Mouse (Mus musculus) kidney, adult 18-20 months (tissue): ENCODE data around the gene Rag2.
A peak's percentile ranks its signal among the peaks of the same experiment; 100 is the strongest.

Experiments
- DNase-seq: peaks from one replicate; pipeline ENCODE4 v3.0.0; 2021

The Rag2 gene

DNA sequence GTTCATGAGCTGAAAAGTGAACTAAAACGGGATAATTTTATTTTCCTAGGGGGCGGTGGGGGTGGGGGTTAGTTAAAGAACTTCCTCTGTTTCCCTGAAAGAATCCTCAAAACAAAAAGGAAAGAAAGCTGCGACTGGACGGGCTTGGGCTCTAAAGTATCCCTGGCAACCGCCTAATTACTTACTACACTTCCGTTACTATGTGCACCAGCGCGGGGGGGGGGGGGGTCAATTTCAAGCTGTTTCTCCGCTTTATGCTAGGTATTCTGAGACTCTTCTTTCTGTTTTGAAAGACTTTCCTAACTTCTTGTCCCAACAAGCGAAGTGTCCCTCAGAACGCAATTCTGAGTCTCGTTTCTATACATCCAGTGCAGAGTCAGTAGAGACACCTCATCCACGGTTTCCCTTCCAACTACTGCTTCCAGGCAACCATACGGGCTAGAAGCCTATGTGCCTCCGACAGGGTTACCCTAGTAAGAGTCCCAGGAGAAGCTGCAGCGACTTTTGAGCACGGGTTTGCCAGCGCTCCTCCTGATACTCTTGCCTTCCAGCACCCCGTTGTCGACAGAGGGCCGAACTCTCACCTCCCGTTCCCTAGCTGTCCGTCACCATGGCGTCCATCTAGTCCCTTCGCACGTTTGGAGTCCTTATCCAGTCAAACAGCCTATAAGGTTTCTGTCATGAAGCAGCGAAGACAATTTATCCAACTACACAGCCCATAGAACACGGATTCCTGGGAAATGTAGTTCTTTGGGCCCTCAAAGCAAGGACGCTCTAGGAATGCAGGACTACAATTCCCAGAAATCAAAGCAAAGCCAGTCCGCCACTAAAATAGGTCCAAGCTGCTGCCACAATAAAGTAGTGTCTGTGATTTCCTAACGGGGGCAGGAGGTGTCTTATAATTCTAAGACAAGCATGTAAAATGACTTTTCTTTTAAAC is 4.0 kb downstream of the Rag2 start:
- peak; percentile 90 for DNase-seq

- DNase-seq = no peak
Measured at GRCm38 (mm10) chr2:101638979-101639839, 14.7 kb downstream of the Rag2 start.

DNA sequence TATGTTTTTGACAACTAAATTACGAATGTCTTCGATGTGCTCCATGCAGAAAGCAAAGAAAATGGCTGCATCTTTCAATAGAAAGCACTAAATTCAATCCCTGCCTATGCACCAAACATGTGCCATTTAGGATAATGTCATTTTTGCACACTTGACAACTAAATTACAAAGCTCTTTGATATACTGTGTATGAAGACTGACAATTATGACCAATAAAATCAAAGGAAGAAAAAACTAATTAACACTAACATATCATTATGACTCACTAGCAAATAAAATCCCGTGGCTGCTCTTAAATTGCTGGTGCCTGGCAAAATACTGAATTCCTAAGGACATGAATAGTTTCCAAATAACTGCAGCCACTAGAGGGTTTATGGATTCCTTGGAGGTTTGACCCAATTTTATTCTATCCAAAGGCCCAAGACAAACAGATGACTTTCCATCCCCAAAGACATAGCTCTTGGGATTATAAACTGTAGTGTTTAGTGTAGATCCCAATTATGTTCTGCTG is 15.4 kb downstream of the Rag2 start:
- DNase-seq = no peak

GRCm38 (mm10) chr2:101645841-101646240 is 21.3 kb downstream of the Rag2 start:
- DNase-seq = no peak

GRCm38 (mm10) chr2:101648361-101648760 is 23.8 kb downstream of the Rag2 start:
- no peak for DNase-seq

GRCm38 (mm10) chr2:101649114-101649671 is 24.7 kb downstream of the Rag2 start, which contains the start of the genes Rag1 and B230118H07Rik:
Gene Rag1 (minus strand): TSS chr2:101649501.
Gene B230118H07Rik (minus strand): TSS chr2:101649532.
- DNase-seq = no peak

GRCm38 (mm10) chr2:101650446-101650845 is 25.9 kb downstream of the Rag2 start:
- no peak for DNase-seq

- no peak for DNase-seq
Measured at GRCm38 (mm10) chr2:101652204-101652920, 27.8 kb downstream of the Rag2 start.

- peak; percentile 80 for DNase-seq
Measured at GRCm38 (mm10) chr2:101652921-101653597, 28.5 kb downstream of the Rag2 start.

GRCm38 (mm10) chr2:101660536-101660935 is 36.0 kb downstream of the Rag2 start:
- DNase-seq = no peak

GRCm38 (mm10) chr2:101665058-101665702 is 40.7 kb downstream of the Rag2 start:
- DNase-seq = peak; percentile 77

DNA sequence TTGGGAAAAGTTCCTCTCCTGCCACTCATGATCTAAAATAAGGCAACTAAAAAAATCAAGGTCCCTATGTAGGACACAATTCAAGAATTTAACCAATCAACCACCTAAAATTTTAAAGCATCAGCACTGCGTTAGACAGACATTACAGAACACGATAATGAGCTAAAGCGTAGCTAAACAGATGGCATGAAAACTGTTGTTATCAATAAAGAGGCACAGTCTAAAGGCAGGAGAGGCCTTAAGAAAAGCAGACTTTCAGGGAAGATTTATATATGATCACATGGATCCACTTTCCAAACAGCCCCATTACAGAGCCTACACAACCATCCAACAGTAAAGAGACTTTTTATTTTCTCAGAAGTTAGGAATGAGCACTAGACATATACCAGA is 41.2 kb downstream of the Rag2 start:
- no peak for DNase-seq

- no peak for DNase-seq
Measured at GRCm38 (mm10) chr2:101668751-101669150, 44.2 kb downstream of the Rag2 start.

- no peak for DNase-seq
Measured at GRCm38 (mm10) chr2:101673547-101673946, 49.0 kb downstream of the Rag2 start.

GRCm38 (mm10) chr2:101678236-101679021 is 53.9 kb downstream of the Rag2 start, which contains the start of gene Traf6:
Gene Traf6 (plus strand): TSS chr2:101678429.
- DNase-seq = peak; percentile 88

GRCm38 (mm10) chr2:101679164-101679784 is 54.8 kb downstream of the Rag2 start:
- peak; percentile 15 for DNase-seq
